Mouse (Mus musculus): ENCODE measurements at regions not wholly inside any gene's neighbourhood (a gene's known extent, or its start where the extent isn't known, plus 50 kb on each side); places are given as distances from the start of the nearest gene placed in this dataset.

DNA sequence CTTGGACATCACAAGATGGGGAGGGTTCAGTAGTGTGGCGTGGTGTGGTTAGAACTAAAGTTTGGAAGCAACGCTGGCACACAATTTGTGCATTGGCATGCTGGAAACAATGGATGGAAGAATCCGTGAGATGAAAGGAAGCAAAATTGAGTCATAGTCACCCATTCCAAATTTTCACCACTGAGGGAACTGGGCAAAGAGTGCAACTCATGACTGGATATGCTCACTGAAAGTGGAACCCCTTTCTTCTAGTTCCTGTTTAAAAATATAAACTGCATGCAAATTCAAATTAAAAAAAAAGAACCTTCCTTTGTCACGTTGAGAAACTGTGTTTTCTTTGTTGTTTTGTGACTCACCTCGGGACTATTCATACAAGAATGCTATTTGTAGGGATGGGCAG, 269.5 kb upstream of the Kcnj16 start:
- H3K36me3 ChIP-seq (ENCODE audit: control insufficient read depth, insufficient read depth), result no peaks in the 10 kb centered on the region
- no peaks in the 10 kb centered on the region for H3K27me3 ChIP-seq (ENCODE audit: control insufficient read depth, insufficient read depth, insufficient read length)
- TF ChIP-seq MYOG (IDR thresholded peaks at IDR 0.05; ENCODE audit: control insufficient read depth, extremely low read depth, insufficient read length), result no peak
- no peak for TF ChIP-seq FOSL1 (IDR thresholded peaks at IDR 0.05; ENCODE audit: insufficient read depth, low read length, poor library complexity, severe bottlenecking)
- TF ChIP-seq MAX (IDR thresholded peaks at IDR 0.05), result no peak
- no peak for TF ChIP-seq CEBPB (IDR thresholded peaks at IDR 0.05; ENCODE audit: low read depth)
- no peak for TF ChIP-seq USF1 (IDR thresholded peaks at IDR 0.05; ENCODE audit: low read depth)
- TF ChIP-seq CTCF (IDR thresholded peaks at IDR 0.05; ENCODE audit: control insufficient read depth, insufficient read depth, insufficient read length), result no peak
- no peak for TF ChIP-seq MYOD1 (IDR thresholded peaks at IDR 0.05; ENCODE audit: control insufficient read depth, insufficient read length, low read depth)
- no peaks in the 10 kb centered on the region for H3K79me2 ChIP-seq (ENCODE audit: control insufficient read depth, insufficient read depth)
- no peak overlapping the region for H3K4me3 ChIP-seq (ENCODE audit: insufficient read depth, poor library complexity, severe bottlenecking)
- no peak overlapping the region for H3ac ChIP-seq (ENCODE audit: control insufficient read depth, insufficient read length, low read depth)
- no peaks in the 10 kb centered on the region for H3K79me3 ChIP-seq (ENCODE audit: low read depth)

GRCm38 (mm10) chr11:110700976-110701375, 266.9 kb upstream of the Kcnj16 start:
- Histone ChIP-seq H3K36me3 (ENCODE audit: control insufficient read depth, insufficient read depth) (no peaks in the 10 kb centered on the region), H3K79me3 (ENCODE audit: low read depth) (no peaks in the 10 kb centered on the region), H3ac (ENCODE audit: control insufficient read depth, insufficient read length, low read depth) (no peak overlapping the region), H3K27me3 (ENCODE audit: control insufficient read depth, insufficient read depth, insufficient read length) (no peaks in the 10 kb centered on the region), H3K79me2 (ENCODE audit: control insufficient read depth, insufficient read depth) (no peaks in the 10 kb centered on the region), H3K4me3 (ENCODE audit: insufficient read depth, poor library complexity, severe bottlenecking) (no peak overlapping the region)
- TF ChIP-seq MYOD1 (IDR thresholded peaks at IDR 0.05; ENCODE audit: control insufficient read depth, insufficient read length, low read depth) (no peak), FOSL1 (IDR thresholded peaks at IDR 0.05; ENCODE audit: insufficient read depth, low read length, poor library complexity, severe bottlenecking) (no peak), MAX (IDR thresholded peaks at IDR 0.05) (no peak), USF1 (IDR thresholded peaks at IDR 0.05; ENCODE audit: low read depth) (no peak)

DNA sequence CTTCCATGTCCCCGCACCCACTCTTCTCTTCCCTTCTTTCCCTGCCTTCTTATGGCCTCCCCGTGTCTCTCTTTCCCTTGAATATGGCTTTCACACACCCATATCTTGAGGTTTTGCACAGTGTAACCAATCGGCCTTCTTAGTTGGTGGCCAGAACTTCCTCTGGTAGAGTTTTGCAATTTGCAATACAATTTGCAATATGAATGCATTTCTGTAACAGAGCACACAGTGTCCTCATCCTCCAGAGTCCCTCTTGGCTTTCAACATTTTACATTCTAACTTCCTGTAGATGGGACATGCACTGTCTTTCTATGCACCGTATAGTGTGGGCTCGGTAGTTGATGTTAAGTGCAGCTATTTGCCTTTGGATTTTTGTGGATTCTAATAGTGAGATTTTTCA, 265.7 kb upstream of the Kcnj16 start:
- TF ChIP-seq MAX (IDR thresholded peaks at IDR 0.05) (no peak), MYOD1 (IDR thresholded peaks at IDR 0.05; ENCODE audit: control insufficient read depth, insufficient read length, low read depth) (no peak), CTCF (IDR thresholded peaks at IDR 0.05; ENCODE audit: control insufficient read depth, insufficient read depth, insufficient read length) (no peak), USF1 (IDR thresholded peaks at IDR 0.05; ENCODE audit: low read depth) (no peak), FOSL1 (IDR thresholded peaks at IDR 0.05; ENCODE audit: insufficient read depth, low read length, poor library complexity, severe bottlenecking) (no peak), MYOG (IDR thresholded peaks at IDR 0.05; ENCODE audit: control insufficient read depth, extremely low read depth, insufficient read length) (no peak), CEBPB (IDR thresholded peaks at IDR 0.05; ENCODE audit: low read depth) (no peak)
- H3K27me3 ChIP-seq (ENCODE audit: control insufficient read depth, insufficient read depth, insufficient read length), result no peaks in the 10 kb centered on the region

DNA sequence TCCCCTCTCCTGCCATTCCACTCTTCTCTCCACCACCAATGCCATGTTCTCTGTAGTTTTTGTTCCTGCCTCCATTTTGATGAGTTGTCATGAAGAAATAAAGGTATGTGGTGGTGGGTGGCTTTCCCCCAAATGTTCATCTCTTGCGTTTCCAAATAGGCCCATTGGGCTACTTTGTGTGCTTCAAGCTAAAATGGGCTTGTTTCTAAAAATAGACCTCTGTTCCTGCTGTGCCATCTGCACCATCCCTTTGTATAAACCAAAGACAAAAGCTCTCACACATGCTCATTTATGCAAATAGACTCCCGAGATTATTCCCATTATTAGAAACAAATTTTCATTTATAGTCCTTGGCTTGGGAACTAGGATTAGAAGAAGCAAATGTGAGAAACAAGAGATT, 264.3 kb upstream of the Kcnj16 start:
- TF ChIP-seq MYOD1 (IDR thresholded peaks at IDR 0.05; ENCODE audit: control insufficient read depth, insufficient read length, low read depth) (no peak), USF1 (IDR thresholded peaks at IDR 0.05; ENCODE audit: low read depth) (no peak), FOSL1 (IDR thresholded peaks at IDR 0.05; ENCODE audit: insufficient read depth, low read length, poor library complexity, severe bottlenecking) (no peak), MAX (IDR thresholded peaks at IDR 0.05) (no peak), MYOG (IDR thresholded peaks at IDR 0.05; ENCODE audit: control insufficient read depth, extremely low read depth, insufficient read length) (no peak), CTCF (IDR thresholded peaks at IDR 0.05; ENCODE audit: control insufficient read depth, insufficient read depth, insufficient read length) (no peak), CEBPB (IDR thresholded peaks at IDR 0.05; ENCODE audit: low read depth) (no peak)
- H3K4me3 ChIP-seq (ENCODE audit: insufficient read depth, poor library complexity, severe bottlenecking), result no peak overlapping the region
- H3K79me2 ChIP-seq (ENCODE audit: control insufficient read depth, insufficient read depth), result no peaks in the 10 kb centered on the region
- H3K79me3 ChIP-seq (ENCODE audit: low read depth), result no peaks in the 10 kb centered on the region
- H3K36me3 ChIP-seq (ENCODE audit: control insufficient read depth, insufficient read depth), result no peaks in the 10 kb centered on the region
- no peak overlapping the region for H3ac ChIP-seq (ENCODE audit: control insufficient read depth, insufficient read length, low read depth)
- no peaks in the 10 kb centered on the region for H3K27me3 ChIP-seq (ENCODE audit: control insufficient read depth, insufficient read depth, insufficient read length)

More for the DNA sequence above, 265.7 kb upstream of the Kcnj16 start:
- Histone ChIP-seq H3ac (ENCODE audit: control insufficient read depth, insufficient read length, low read depth) (no peak overlapping the region), H3K79me3 (ENCODE audit: low read depth) (no peaks in the 10 kb centered on the region), H3K4me3 (ENCODE audit: insufficient read depth, poor library complexity, severe bottlenecking) (no peak overlapping the region), H3K79me2 (ENCODE audit: control insufficient read depth, insufficient read depth) (no peaks in the 10 kb centered on the region), H3K36me3 (ENCODE audit: control insufficient read depth, insufficient read depth) (no peaks in the 10 kb centered on the region)

DNA sequence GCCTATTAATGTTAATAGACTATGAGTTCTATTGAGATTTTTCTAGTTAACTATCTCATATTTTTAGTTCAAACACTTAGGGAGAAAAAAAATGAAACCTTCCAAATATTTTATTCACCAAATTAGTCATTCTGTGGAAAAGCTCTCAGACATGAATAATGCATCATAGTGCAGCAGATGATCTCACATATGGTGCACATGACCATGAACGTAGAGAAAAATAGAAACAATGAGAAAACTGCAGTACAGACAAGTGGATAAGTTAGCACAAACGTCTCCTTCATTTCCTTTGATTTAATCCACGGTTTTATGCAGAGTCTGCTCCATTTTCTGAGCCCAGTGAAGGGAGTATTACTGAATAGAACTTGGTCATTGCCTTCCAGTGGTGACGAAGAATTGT, 260.5 kb upstream of the Kcnj16 start:
- Histone ChIP-seq H3K79me2 (ENCODE audit: control insufficient read depth, insufficient read depth) (no peaks in the 10 kb centered on the region), H3K79me3 (ENCODE audit: low read depth) (no peaks in the 10 kb centered on the region), H3K4me3 (ENCODE audit: insufficient read depth, poor library complexity, severe bottlenecking) (no peak overlapping the region), H3K27me3 (ENCODE audit: control insufficient read depth, insufficient read depth, insufficient read length) (no peaks in the 10 kb centered on the region), H3K36me3 (ENCODE audit: control insufficient read depth, insufficient read depth) (no peaks in the 10 kb centered on the region), H3ac (ENCODE audit: control insufficient read depth, insufficient read length, low read depth) (no peak overlapping the region)
- TF ChIP-seq MYOG (IDR thresholded peaks at IDR 0.05; ENCODE audit: control insufficient read depth, extremely low read depth, insufficient read length), result no peak
- TF ChIP-seq CEBPB (IDR thresholded peaks at IDR 0.05; ENCODE audit: low read depth), result no peak
- TF ChIP-seq MYOD1 (IDR thresholded peaks at IDR 0.05; ENCODE audit: control insufficient read depth, insufficient read length, low read depth), result no peak
- TF ChIP-seq FOSL1 (IDR thresholded peaks at IDR 0.05; ENCODE audit: insufficient read depth, low read length, poor library complexity, severe bottlenecking), result no peak
- TF ChIP-seq CTCF (IDR thresholded peaks at IDR 0.05; ENCODE audit: control insufficient read depth, insufficient read depth, insufficient read length), result no peak
- TF ChIP-seq MAX (IDR thresholded peaks at IDR 0.05), result no peak
- TF ChIP-seq USF1 (IDR thresholded peaks at IDR 0.05; ENCODE audit: low read depth), result no peak

DNA sequence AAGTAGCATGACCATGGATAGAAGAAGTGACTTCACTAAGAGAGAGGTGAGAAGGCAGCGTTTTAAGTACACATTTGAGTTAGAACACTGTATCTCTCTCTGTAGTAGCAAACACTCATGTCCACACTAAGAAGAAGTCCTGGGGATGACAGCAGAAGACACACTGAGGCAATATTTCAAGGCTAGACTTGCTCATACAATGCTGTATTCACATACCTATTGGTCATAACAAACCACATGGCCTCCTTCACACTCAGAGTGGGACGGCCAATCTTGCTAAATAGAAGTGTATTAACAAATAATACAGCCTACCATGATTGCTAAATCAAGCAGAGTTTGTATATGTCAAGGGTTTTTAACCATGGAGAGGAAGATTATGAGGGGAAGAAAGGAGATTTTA, 252.5 kb upstream of the Kcnj16 start:
- Histone ChIP-seq H3K79me2 (ENCODE audit: control insufficient read depth, insufficient read depth) (no peaks in the 10 kb centered on the region), H3K36me3 (ENCODE audit: control insufficient read depth, insufficient read depth) (no peaks in the 10 kb centered on the region), H3ac (ENCODE audit: control insufficient read depth, insufficient read length, low read depth) (no peak overlapping the region), H3K27me3 (ENCODE audit: control insufficient read depth, insufficient read depth, insufficient read length) (no peaks in the 10 kb centered on the region), H3K79me3 (ENCODE audit: low read depth) (no peaks in the 10 kb centered on the region), H3K4me3 (ENCODE audit: insufficient read depth, poor library complexity, severe bottlenecking) (no peak overlapping the region)
- no peak for TF ChIP-seq CEBPB (IDR thresholded peaks at IDR 0.05; ENCODE audit: low read depth)
